ENCODE assay signal across 29 mouse cellular contexts in the genomic region with DNA sequence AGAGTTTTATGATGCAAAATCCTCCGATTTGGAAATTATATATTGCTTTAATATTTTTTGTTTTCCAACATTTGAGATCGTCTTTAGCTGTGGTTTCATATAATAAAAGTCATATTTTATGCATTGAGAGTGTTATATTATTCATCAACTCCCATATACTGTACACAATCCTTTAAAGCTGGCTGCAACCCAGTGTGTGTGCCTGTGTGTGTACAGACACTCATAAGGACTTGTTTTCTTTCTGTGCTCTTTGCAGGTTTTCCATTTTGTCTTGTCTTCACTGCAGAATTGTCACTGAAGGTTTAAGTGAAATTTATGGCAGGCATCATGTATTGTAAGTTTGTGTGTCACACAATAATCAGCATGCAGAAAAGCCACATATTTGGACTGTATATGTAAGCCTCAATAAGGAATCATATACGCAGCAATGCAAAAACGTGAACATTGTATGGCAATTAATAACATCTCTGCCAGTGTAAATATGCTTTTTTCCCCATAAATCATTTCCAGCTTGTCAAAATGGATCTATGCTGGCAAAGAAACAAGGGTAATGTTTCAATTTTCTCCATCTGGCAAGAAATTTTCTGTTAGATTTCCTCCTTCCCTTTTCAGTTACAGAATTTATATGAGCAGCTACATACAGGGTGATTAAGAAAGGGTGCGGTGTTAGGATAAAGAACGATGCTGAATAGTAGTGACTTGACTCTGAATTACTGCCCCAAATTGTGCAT.
DNase-seq lines count a peak whose midpoint lies in the region; ATAC-seq lines count a peak whose summit lies in the region.
"Had no signal": no experiment of that assay in that cellular context is flagged by ENCODE, and none has a peak within 500 bp of the region (broad histone marks: within the 10 kb centered on the region; RNA-seq: fewer than 3 reads in every experiment).

No protein-coding gene starts in this region.

- H3K4me1 ChIP-seq in forebrain, embryonic 13.5 days: no peaks in the 10 kb centered on the region
- no peaks in the 10 kb centered on the region for H3K4me1 ChIP-seq in forebrain, embryonic 10.5 days
- no peaks in the 10 kb centered on the region for H3K4me1 ChIP-seq in midbrain, embryonic 14.5 days (ENCODE audit: control insufficient read depth, insufficient read depth, low read length)
- H3K4me1 ChIP-seq in midbrain, embryonic 10.5 days: no peaks in the 10 kb centered on the region
- H3K4me1 ChIP-seq: heart, embryonic 12.5 days; heart, embryonic 15.5 days; intestine, embryonic 15.5 days had no signal

- H3K4me2 ChIP-seq in forebrain, embryonic 13.5 days: no peak overlapping the region
- H3K4me2 ChIP-seq in midbrain, embryonic 14.5 days (ENCODE audit: low read length): no peak overlapping the region
- H3K4me2 ChIP-seq: embryonic facial prominence, embryonic 13.5 days; heart, embryonic 12.5 days; heart, embryonic 15.5 days; intestine, embryonic 15.5 days had no signal

- no peak overlapping the region for H3K4me3 ChIP-seq in forebrain, embryonic 13.5 days
- no peak overlapping the region for H3K4me3 ChIP-seq in forebrain, embryonic 10.5 days
- H3K4me3 ChIP-seq in midbrain, embryonic 14.5 days (replicated peaks; ENCODE audit: low read depth, low read length): no peak overlapping the region
- H3K4me3 ChIP-seq in midbrain, embryonic 10.5 days: no peak overlapping the region
- H3K4me3 ChIP-seq: embryonic facial prominence, embryonic 13.5 days; gastrocnemius, adult 2 months; heart, embryonic 12.5 days; heart, embryonic 15.5 days; intestine, embryonic 15.5 days had no signal

- H3K27ac ChIP-seq in forebrain, embryonic 13.5 days: no peak overlapping the region
- H3K27ac ChIP-seq in forebrain, embryonic 10.5 days: no peak overlapping the region
- no peak overlapping the region for H3K27ac ChIP-seq in midbrain, embryonic 14.5 days (replicated peaks; ENCODE audit: low read depth, low read length)
- no peak overlapping the region for H3K27ac ChIP-seq in midbrain, embryonic 10.5 days (replicated peaks)
- H3K27ac ChIP-seq: embryonic facial prominence, embryonic 13.5 days; gastrocnemius, adult 2 months; heart, embryonic 15.5 days; intestine, embryonic 15.5 days had no signal

- 78% methylated on average over 6 of the region's 6 CpGs for WGBS in forebrain, embryonic 13.5 days
- 88% methylated on average over 6 of the region's 6 CpGs for WGBS in forebrain, embryonic 10.5 days
- WGBS in midbrain, embryonic 14.5 days: 83% methylated on average over 6 of the region's 6 CpGs
- WGBS in midbrain, embryonic 10.5 days: 89% methylated on average over 6 of the region's 6 CpGs

- ATAC-seq in forebrain, embryonic 13.5 days: peak; percentile 67; the same call in 1 of the 2 replicates
- 0 out of 2 replicates have a peak, but pooled peaks have one; percentile 44 for ATAC-seq in frontal cortex, adult (ENCODE audit: low TSS enrichment)
- no peak for ATAC-seq in midbrain, embryonic 14.5 days (ENCODE audit: low FRiP score, low TSS enrichment)
- ATAC-seq: hindbrain, embryonic 16.5 days; intestine, embryonic 15.5 days; Patski had no signal

- H3K27me3 ChIP-seq in forebrain, embryonic 13.5 days: no peaks in the 10 kb centered on the region
- H3K27me3 ChIP-seq in forebrain, embryonic 10.5 days (ENCODE audit: poor library complexity, severe bottlenecking): no peaks in the 10 kb centered on the region
- no peaks in the 10 kb centered on the region for H3K27me3 ChIP-seq in midbrain, embryonic 14.5 days (ENCODE audit: control insufficient read depth, insufficient read depth, low read length)
- no peaks in the 10 kb centered on the region for H3K27me3 ChIP-seq in midbrain, embryonic 10.5 days (ENCODE audit: low read depth, poor library complexity, severe bottlenecking)
- H3K27me3 ChIP-seq: CH12.LX; embryonic facial prominence, embryonic 13.5 days; heart, embryonic 12.5 days; heart, embryonic 15.5 days; intestine, embryonic 15.5 days; Patski had no signal

- H3K9ac ChIP-seq in forebrain, embryonic 13.5 days: no peak overlapping the region
- H3K9ac ChIP-seq in midbrain, embryonic 14.5 days (replicated peaks; ENCODE audit: low read length): no peak overlapping the region
- H3K9ac ChIP-seq: embryonic facial prominence, embryonic 13.5 days; heart, embryonic 12.5 days; heart, embryonic 15.5 days; intestine, embryonic 15.5 days had no signal

- DNase-seq in forebrain, embryonic 10.5 days (ENCODE audit: extremely low spot score, low spot score): no peak
- DNase-seq in frontal cortex, postnatal 25 days (ENCODE audit: low spot score in 2 of 2): no peak
- peak; percentile 8 for DNase-seq in midbrain, embryonic 14.5 days
- no peak for DNase-seq in midbrain, embryonic 10.5 days (ENCODE audit: low spot score)
- DNase-seq in heart, adult 18-20 months: no peak
- DNase-seq: adrenal gland, postnatal 10 days; adrenal gland, postnatal 36 days; B cell, adult 2 months; cerebellum, adult 11 months; cerebellum, adult 2 months; cerebellum, adult 9-11 months; cerebellum, postnatal 25 days; gastrocnemius, adult 2 months; gastrocnemius, postnatal 14 days; heart, adult 11 months; heart, postnatal 10 days; heart, postnatal 4 days; kidney, adult 11 months; kidney, adult 8-10 months had no signal

- H3K9me3 ChIP-seq in forebrain, embryonic 13.5 days (replicated peaks): no peaks in the 10 kb centered on the region
- H3K9me3 ChIP-seq in forebrain, embryonic 10.5 days: no peaks in the 10 kb centered on the region
- no peaks in the 10 kb centered on the region for H3K9me3 ChIP-seq in midbrain, embryonic 14.5 days (ENCODE audit: control insufficient read depth, low read length)
- no peaks in the 10 kb centered on the region for H3K9me3 ChIP-seq in midbrain, embryonic 10.5 days (replicated peaks)
- H3K9me3 ChIP-seq: embryonic facial prominence, embryonic 13.5 days; heart, embryonic 12.5 days; heart, embryonic 15.5 days; intestine, embryonic 15.5 days had no signal

- no peaks in the 10 kb centered on the region for H3K36me3 ChIP-seq in forebrain, embryonic 13.5 days (ENCODE audit: poor library complexity, severe bottlenecking)
- no peaks in the 10 kb centered on the region for H3K36me3 ChIP-seq in forebrain, embryonic 10.5 days (replicated peaks)
- H3K36me3 ChIP-seq in midbrain, embryonic 14.5 days (ENCODE audit: control insufficient read depth, insufficient read depth, low read length): no peaks in the 10 kb centered on the region
- no peaks in the 10 kb centered on the region for H3K36me3 ChIP-seq in midbrain, embryonic 10.5 days
- H3K36me3 ChIP-seq: embryonic facial prominence, embryonic 13.5 days; G1E; heart, embryonic 12.5 days; heart, embryonic 15.5 days; intestine, embryonic 15.5 days had no signal
